Mouse (Mus musculus) kidney, adult 2 months (tissue): ENCODE data around the gene Sec1. TPM values are rescaled to one million over a fixed set of nuclear protein-coding genes. Genes with fewer than 3 reads are reported as not detected.

Experiments used
- DNase-seq: peaks from one replicate; pipeline ENCODE4 v3.0.0; 2021
- H3K27ac ChIP-seq: fragments of 200-500 bp; 2 replicates; pipeline ENCODE4 v1.5.1; 2012; ENCODE audit warnings: low read depth, low read length, control low read depth, inconsistent platforms; ENCODE audit not compliant: insufficient read depth
- H3K27me3 ChIP-seq: fragments of 200-500 bp; replicated peaks from 2 replicates; pipeline ENCODE4 v1.6.1; 2012; ENCODE audit warnings: mild to moderate bottlenecking, moderate library complexity, low read length, inconsistent platforms; ENCODE audit not compliant: control insufficient read depth, insufficient read depth
- H3K36me3 ChIP-seq: fragments of 200-500 bp; 2 replicates; pipeline ENCODE4 v1.6.1; 2012; ENCODE audit warnings: mild to moderate bottlenecking, moderate library complexity, low read length, inconsistent platforms; ENCODE audit not compliant: control insufficient read depth, insufficient read depth
- H3K4me1 ChIP-seq: fragments of 200-500 bp; 2 replicates; pipeline ENCODE4 v1.6.1; 2011; ENCODE audit warnings: low read length; ENCODE audit not compliant: control insufficient read depth, insufficient read depth
- H3K4me3 ChIP-seq: fragments of 200-500 bp; 2 replicates; pipeline ENCODE4 v1.5.1; 2011; ENCODE audit warnings: mild to moderate bottlenecking, low read depth, low read length, control low read depth; ENCODE audit not compliant: insufficient read depth
- CTCF ChIP-seq: fragments of 200-500 bp; conservative IDR thresholded peaks from 2 replicates; pipeline ENCODE4 v1.5.1; 2011; ENCODE audit warnings: low read depth, mild to moderate bottlenecking, control low read depth, low read length, moderate library complexity, mixed read lengths; ENCODE audit not compliant: insufficient read depth, insufficient read length
- POLR2A ChIP-seq: fragments of 200-500 bp; IDR thresholded peaks from one replicate; pipeline ENCODE4 v1.6.1; 2011; ENCODE audit warnings: low read depth, low read length, control low read depth
- WGBS: fragments of 180-500 bp; shearing (Covaris S2); methylation state at CpG from one replicate; pipeline ENCODE4 v1.1.7; 2018; 5-methylcytosine and 5-hydroxymethylcytosine counted together
- polyA plus RNA-seq: library from polyadenylated mRNA; depleted of rRNA; stranded (reverse); fragments of >200 nt; gene quantifications from 2 replicates; pipeline ENCODE4 v1.2.3, GENCODE M21; 2012

The Sec1 gene
- polyA plus RNA-seq, 1 experiment = 0.22 TPM

DNA sequence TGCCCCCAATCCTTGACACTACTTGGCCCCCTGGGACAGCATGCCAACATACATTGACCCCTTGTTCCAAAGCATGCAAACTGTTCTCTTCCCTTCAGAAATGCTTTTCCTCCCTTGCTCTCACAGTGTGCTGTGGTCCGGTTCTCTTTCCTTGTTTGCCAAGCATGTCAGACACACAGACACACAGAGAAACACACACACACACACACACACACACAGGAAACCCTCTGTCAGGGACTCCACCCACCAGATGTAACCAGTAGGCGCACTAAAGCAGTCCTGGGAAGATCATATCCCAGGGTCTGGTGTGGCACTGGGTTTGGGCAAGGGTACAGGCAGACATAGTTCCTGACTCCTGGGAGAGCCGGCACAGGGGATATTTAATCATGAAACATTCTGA, 7.4 kb downstream of the Sec1 start:
- no peaks in the 10 kb centered on the region for H3K36me3 ChIP-seq
- WGBS = 65% methylated on average over 3 of the region's 3 CpGs
- no peak overlapping the region for H3K27ac ChIP-seq
- H3K4me1 ChIP-seq = peaks cover 4% of the 10 kb centered on the region; the same call in 1 of the 2 replicates
- no peaks in the 10 kb centered on the region for H3K27me3 ChIP-seq
- peak; percentile 48 for DNase-seq
- TF ChIP-seq POLR2A (no peak), CTCF (no peak)
- H3K4me3 ChIP-seq = no peak overlapping the region

DNA sequence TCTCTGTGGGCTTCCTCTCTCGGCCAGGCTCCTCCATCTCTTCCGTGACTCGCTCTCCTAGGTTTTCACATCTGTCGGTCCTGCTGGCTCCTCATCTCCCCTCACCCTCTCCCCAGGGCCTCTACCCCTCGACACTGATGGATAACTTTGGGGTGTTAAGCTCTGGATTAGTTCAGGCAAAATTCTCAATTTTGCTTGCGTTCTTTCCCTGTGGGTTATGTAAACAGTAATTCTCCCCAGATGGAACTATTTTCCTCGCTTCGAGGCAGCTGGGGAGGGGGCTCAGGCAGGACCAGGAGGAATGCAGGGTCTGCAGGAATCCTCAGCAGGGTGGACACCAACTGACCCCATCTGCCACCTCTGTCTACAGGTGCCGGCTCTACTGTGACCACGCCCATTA, 8.4 kb downstream of the Sec1 start:
- DNase-seq = no peak
- Histone ChIP-seq H3K4me3 (no peak overlapping the region), H3K27me3 (no peaks in the 10 kb centered on the region), H3K27ac (no peak overlapping the region), H3K4me1 (peaks cover 4% of the 10 kb centered on the region; the same call in 1 of the 2 replicates), H3K36me3 (no peaks in the 10 kb centered on the region)
- TF ChIP-seq POLR2A (no peak), CTCF (no peak)
- WGBS = 70% methylated on average over 10 of the region's 10 CpGs

DNA sequence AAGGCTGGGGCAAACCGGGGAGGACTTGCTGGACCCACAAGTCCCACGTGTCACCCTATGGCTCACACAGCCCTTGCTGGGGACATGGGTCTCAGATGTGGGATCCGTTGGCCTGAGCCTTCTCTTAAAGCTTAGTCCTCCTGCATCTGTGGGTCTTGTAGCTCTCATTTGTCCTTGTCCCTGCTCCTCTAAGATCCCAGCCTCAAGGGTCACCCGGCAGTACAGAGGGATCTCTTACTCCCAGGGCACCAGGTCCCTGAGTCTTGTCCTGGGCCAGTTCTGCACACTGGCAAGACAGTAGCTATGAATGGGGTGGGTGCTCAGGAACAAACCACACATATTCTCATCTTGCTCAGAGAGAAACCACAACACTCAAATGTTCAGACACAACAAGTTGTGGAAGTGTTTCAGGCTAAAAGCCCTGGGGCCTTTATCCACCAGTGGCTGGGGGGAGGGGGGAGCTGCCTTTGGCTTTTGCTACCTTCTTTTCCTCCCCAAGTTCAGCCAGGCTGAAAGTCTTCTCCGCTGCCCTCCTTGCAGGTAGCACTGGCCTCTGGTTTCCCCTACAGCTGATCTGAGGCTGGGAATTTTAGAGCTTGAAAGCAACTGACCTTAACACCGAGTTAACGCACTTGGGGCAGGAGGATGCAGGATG, 10.7 kb downstream of the Sec1 start, which contains the start of gene Ntn5:
Ntn5 (plus strand) TSS at position 627 of the 655 bp plus-strand sequence.
- Histone ChIP-seq H3K27me3 (no peaks in the 10 kb centered on the region), H3K27ac (no peak within 1 kb of the TSS), H3K36me3 (no peaks in the 10 kb centered on the region), H3K4me1 (peaks cover 8% of the 10 kb centered on the region), H3K4me3 (no peak within 1 kb of the TSS)
- no peak for TF ChIP-seq CTCF
- TF ChIP-seq POLR2A = no peak
- DNase-seq = no peak
- WGBS = 83% methylated on average over 7 of the region's 7 CpGs

DNA sequence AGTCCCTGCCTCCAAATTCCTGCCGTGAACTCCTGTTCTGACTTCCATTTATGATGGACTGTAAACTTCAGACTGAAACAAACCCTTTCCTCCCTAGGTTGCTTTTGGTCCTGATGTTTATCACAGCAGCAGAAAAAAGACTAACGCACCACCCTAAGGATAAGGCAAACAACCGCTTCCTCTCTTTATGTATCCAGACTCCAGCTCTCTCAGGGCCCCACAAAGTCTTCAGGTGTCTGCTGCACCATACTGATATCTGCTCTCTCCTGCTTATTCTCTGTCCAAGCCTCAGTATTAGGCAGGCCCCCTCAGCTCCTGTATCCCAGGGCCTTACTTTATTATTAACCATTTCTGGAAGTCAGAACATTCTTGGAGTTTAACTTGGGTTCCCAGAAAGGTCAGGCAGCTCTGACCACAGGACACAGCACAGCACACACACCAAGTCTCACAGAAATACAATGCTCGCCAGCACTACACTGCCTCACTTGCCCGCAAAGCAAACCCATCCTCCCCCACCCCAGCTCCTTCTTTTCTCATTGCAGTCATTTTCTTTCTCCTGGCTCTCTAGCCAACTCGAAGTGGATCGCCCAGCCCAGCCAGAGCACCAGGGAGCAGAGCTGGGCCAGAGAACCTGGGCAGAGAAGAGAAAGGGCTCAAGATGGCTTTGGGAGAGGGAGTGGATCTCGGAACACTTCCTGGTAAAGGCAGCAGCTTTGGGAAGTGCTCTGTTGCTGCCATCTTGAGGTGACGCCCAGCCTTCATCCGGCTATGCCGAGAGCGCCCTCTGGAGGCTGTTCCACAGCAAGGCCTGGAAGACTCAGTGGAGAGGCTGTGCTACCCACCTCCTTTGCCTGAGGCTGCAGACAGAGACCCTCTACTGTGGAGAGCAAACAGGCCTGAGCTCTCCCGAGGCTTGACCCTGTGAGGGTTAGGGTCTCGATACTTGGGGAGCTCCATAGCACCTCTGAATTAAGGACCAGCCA, 11.8 kb downstream of the Sec1 start:
- TF ChIP-seq POLR2A (no peak), CTCF (peak; percentile 98; the same call in 1 of the 2 replicates)
- DNase-seq = peak; percentile 89
- Histone ChIP-seq H3K4me1 (peaks cover 9% of the 10 kb centered on the region), H3K27me3 (no peaks in the 10 kb centered on the region), H3K36me3 (no peaks in the 10 kb centered on the region), H3K27ac (peak overlapping the region; percentile 24; the same call in 1 of the 2 replicates), H3K4me3 (no peak overlapping the region)
- WGBS = 31% methylated on average over 14 of the region's 14 CpGs

DNA sequence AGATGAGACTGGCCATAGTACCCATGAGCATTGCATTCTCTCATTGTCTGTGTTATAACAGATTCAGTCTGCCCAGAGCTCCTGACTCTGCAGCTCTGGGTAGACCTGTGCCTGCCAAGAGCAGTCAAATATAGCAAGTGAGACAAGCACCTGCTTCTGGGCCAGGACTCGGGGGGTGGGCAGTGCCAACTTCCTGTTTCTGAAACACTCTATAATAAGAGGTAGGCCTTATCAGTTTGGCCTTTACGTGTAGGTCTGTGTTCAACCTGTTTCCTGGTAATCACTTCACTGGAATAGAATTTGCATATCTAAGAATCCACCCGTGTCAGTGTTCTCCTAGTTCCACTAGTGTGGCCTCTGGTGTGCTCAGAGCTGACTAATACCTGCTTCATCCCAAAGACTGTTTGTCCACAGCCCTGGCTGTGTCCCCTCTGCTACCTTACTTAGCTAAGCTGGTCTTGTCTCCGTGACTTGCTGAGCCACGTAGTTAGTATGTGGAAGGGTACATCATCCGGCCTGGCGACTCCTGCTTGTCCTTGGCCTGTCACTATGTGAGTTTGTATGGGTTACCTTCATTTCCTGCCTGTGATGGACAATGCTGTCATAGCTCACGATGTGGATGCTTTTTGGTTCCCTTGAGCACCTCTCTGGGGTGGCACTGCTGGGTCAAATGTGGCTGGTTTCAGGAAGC, 13.0 kb downstream of the Sec1 start:
- TF ChIP-seq CTCF (no peak), POLR2A (no peak)
- H3K36me3 ChIP-seq = no peaks in the 10 kb centered on the region
- DNase-seq = no peak
- peaks cover 16% of the 10 kb centered on the region for H3K4me1 ChIP-seq
- 76% methylated on average over 8 of the region's 8 CpGs for WGBS
- no peaks in the 10 kb centered on the region for H3K27me3 ChIP-seq
- H3K4me3 ChIP-seq = no peak overlapping the region
- no peak overlapping the region for H3K27ac ChIP-seq

DNA sequence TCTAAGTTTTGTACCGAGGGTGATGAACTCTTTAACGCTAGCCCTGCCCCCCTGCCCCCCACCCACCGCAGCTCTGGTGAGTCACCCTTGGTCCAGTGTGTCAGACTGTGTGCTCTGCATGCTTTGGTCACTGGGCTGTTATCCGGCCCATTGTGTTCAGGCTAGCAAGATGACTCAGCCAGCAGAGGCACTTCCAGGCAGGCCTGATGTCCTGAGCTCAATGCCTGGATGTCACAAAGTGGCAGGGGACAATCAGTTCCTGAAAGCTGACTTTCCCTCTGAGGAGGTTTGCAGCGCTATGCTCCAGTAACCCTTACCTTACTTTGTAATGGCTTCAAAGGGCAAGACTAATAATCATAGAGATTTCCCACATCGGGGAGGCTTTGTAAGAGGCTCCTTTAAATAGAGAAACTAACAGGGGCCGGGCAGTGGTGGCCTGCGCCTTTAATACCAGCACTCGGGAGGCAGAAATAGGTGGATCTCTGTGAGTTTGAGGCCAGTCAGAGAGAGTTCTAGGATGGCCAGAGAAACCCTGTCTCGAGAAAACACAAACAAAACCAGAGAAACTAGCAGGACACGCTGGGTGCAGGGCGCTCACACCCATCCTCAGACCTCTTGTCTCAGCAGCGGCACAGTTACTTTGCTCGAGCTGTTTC, 14.1 kb downstream of the Sec1 start:
- 51% methylated on average over 14 of the region's 14 CpGs for WGBS
- Histone ChIP-seq H3K4me1 (peaks cover 16% of the 10 kb centered on the region), H3K4me3 (no peak overlapping the region), H3K27me3 (no peaks in the 10 kb centered on the region), H3K36me3 (no peaks in the 10 kb centered on the region), H3K27ac (peak overlapping the region; percentile 19; the same call in 1 of the 2 replicates)
- TF ChIP-seq POLR2A = no peak
- TF ChIP-seq CTCF = no peak
- peak; percentile 55 for DNase-seq
